Mouse (Mus musculus): ENCODE results near the gene Bmp2k.

The Bmp2k gene

DNA sequence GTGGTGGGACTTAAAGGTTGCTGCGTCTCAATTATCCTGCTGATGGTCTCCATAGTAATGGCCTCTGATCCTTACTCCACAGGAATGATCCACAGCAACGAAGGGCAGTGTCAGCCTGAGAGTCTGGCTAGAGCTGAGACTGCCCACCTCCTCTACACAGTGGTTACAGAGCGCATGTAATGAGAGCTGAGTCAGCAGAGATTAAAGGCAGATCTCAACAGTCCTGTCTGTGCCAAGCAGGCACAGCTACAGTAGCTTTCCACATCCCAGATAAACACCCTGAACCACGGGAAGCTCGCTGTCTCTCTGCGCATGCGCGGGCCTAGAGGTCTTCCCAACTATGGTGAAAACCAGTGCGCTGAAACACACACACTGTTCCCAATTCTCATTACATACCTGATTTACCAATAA, 100.1 kb downstream of the Bmp2k start:
- DNase-seq (ENCODE audit: low read depth, low spot score), result no peak

- no peak for DNase-seq (ENCODE audit: low read depth, low spot score)
These were observed 102.5 kb downstream of the Bmp2k start for GRCm38 (mm10) chr5:97099954-97100353.

GRCm38 (mm10) chr5:97108333-97108732, 110.8 kb downstream of the Bmp2k start:
- DNase-seq (ENCODE audit: low read depth, low spot score), result no peak

- no peak for DNase-seq (ENCODE audit: low read depth, low spot score)
These were observed 112.6 kb downstream of the Bmp2k start for GRCm38 (mm10) chr5:97110133-97110532.

DNA sequence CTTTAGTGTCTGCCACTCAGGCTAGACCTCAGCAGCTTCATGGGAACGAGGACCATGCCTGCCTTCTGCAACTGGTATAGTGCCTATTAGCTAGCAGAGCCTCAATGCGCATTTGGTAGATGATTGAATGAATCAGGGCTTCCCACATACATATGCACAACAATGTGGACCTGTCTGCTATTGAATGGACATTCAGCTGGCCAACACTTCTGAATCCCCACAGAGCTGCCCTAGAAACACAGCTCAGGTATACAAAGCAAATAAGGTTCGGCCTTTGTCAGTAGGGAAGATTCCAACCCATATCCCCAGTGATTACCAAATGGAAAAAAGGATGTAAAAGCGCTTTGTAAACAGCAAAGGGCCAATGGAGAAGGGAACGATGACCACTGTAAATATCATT, 113.2 kb downstream of the Bmp2k start:
- DNase-seq (ENCODE audit: low read depth, low spot score), result no peak

- peak; percentile 74 for DNase-seq (ENCODE audit: low read depth, low spot score)
These were observed 113.9 kb downstream of the Bmp2k start, which contains the start of gene Paqr3 for GRCm38 (mm10) chr5:97111207-97111910. Gene Paqr3, minus strand, starts transcription at chr5:97111596.

- DNase-seq (ENCODE audit: low read depth, low spot score), result no peak
These were observed 127.5 kb downstream of the Bmp2k start for GRCm38 (mm10) chr5:97124977-97125376.

- no peak for DNase-seq (ENCODE audit: low read depth, low spot score)
These were observed 128.0 kb downstream of the Bmp2k start for GRCm38 (mm10) chr5:97125459-97125970.

DNA sequence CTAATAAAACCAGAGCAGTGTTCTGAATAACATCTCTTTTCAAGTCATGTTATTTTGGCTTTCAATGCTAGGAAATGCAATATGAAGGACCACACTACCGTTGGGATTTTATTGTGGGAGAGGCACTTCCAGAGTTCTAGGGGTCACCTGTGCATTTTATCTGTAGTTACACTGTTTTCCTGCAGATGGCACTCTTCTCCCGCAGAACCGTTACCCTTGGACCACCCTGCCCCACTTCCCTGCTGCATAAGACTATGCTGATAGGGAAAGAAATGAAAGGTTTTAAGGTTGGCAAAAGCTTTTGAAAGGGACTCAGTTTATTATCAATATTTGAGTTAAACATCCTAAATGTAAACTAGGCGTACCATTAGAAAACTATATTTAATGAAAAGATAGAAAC, 128.5 kb downstream of the Bmp2k start:
- no peak for DNase-seq (ENCODE audit: low read depth, low spot score)

- DNase-seq (ENCODE audit: low read depth, low spot score), result no peak
These were observed 129.8 kb downstream of the Bmp2k start for GRCm38 (mm10) chr5:97127284-97127683.

GRCm38 (mm10) chr5:97128242-97129226, 131.0 kb downstream of the Bmp2k start:
- DNase-seq (ENCODE audit: low read depth, low spot score), result peak; percentile 73

GRCm38 (mm10) chr5:97129589-97129988, 132.1 kb downstream of the Bmp2k start:
- DNase-seq (ENCODE audit: low read depth, low spot score), result no peak

DNA sequence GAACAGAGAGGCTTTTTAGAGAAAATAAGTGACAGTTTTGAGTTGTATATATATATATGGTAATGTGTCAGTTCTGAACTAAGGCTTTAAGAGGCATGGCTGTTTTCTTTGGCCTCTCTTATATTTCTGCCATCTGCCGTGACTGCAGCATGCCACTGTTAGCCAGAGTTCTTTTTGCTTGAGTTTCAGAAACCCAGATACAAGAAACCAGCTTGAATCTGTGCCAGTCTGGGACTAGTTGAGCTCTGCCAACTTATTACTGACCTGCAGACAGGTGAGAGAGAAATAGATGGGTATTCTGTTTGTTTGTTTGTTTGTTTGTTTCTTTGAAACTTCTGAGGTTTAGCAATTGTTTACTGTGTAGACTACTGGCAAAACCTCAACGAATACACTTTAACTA, 137.8 kb downstream of the Bmp2k start:
- DNase-seq (ENCODE audit: low read depth, low spot score), result no peak
